Mouse (Mus musculus): ENCODE measurements at regions not wholly inside any gene's neighbourhood (a gene's known extent, or its start where the extent isn't known, plus 50 kb on each side); places are given as distances from the start of the nearest gene placed in this dataset.

DNA sequence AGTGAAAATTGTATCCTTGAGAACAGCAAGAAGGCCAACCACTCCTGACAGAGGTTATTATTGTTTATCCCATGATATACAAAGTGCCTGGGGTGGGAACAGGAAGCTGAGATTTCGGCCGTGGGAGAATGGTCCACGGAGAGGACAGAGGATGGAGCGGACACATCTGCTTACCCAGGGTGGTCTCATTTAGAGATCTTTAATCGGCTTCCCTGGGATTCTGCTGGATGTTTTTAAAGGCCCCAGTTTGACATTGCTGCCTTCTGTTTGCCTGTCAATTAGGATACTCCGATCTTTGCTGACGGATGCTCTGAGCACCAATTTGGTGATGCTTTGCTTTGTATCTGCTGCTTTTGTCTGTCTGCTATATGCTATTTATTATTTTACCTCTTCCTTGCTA, 803.5 kb downstream of the Tmem132b start:
- in situ Hi-C loops (cut with MboI, MseI): no loop called here

DNA sequence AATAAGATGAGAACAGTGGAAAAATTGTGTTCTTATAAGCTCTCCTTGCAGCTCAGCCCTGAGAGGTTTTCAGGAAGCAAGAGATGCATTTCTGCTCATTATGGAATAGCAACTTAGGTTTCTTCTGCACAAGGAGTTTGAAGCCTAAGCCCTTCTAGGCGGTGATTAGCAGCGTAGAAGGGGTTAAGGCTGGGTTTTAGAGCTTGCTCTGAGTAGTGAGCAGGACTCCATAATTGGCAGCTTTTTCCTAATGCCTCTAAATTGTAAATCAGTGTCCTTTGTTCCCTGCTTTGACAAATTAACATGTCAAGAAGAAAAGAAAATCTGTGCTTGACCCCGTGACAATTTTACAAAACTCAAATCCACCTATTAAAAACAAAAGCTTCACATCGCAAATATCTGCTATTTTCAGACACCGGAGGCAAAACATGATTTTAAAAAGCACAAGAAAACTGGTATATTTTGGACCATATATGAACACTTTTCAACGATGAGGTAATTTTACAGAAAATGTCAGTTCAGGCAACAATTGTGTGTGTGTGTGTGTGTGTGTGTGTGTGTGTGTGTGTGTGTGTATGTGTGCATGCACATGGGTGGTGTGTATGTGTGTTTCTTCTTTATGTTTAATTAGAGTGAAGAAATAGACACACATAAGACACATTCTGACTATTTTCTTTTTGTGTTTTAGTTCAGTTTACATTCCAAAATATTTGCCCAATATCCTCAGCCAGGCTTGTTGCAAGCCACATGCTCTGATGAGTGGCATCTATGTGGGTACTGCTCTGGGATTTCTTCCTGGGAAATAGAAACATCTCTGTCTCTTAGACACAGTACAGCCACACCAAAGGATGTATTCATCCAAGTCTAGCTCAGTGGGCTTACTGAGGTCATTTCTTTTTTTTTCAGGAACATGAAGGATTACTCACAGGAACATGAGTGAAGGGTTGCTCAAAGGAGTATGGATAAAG, 804.3 kb downstream of the Tmem132b start:
- in situ Hi-C loops (cut with MboI, MseI): no loop called here

DNA sequence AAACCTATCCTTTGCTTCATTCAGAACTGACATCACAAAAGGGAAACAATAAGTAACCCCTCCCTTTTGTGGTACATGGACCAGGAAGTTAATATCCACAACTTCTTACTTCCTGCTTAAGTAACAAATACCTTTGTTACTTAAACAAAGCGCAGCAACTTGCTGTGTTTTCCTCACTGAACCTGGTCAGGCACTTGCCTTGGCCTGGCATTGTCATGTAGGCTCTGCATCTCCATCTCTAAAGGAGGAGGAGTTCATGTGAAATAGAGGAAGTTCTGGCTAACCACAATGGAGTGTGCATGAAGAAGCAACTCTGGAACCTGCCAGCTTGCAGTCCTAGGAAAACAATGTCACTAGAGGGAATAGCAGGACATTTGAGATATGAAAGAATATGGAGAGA, 806.3 kb downstream of the Tmem132b start:
- in situ Hi-C loops (cut with MboI, MseI): no loop called here

DNA sequence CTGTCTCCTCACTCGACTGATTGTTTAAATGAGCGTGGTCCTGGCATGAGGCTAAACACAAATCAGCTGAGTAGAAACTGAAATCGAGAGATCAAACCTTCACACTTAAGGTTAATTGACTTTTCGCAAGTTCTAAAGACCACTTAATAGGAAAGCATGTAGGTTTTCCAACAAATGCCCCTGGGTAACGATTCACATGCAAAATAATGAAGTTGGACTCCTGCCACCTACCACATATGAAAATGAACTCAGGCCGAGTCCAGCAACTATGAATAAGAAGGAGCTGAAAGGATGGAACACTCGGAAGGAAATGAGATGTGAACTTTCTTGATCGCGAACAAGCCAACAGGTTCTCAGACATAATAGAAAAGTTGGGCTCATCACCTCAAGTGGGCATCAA, 812.0 kb downstream of the Tmem132b start:
- in situ Hi-C loops (cut with MboI, MseI): loop anchor here in 1 of 2 experiments (10.0 kb wide), 1 partner anchor 559 kb away; no protein-coding TSS in a partner anchor

DNA sequence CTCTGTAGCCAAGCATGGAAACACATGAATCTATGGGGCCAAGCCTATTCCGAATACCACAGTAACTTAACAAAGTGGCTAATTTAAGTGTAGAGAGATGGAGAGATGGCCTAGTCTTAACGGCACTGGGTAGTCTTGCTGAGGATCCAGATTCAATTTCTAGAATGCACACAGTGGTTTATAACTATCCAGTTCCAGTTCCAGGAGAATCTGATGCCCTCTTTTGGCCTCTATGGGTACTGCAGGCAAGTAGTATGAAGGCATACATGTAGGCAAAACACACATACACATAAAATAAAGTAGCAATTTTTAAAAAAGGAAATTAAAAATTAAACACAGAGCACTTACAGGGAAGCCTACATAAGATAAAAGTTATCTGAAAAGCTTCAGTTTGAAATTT, 819.4 kb downstream of the Tmem132b start:
- in situ Hi-C loops (cut with MboI, MseI): no loop called here

DNA sequence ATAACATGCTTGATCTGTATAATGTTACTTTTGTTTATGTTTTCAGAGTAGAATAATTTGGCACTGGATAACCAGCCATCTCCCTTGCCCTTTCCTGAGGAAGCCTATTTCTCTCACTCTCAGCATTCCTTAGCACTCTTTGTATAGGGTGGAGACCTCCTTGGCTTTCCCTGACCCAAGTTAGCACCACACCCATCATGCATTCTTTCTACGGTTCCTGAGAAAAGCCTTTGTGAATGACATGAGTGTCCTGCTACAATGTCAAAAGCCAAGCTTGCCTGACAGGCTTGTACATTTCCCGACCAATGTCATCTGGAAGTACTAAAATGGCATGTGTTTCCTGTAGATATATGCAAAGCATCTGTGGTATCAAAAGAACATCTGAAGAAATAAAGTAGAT, 837.9 kb downstream of the Tmem132b start:
- in situ Hi-C loops (cut with MboI, MseI): no loop called here

DNA sequence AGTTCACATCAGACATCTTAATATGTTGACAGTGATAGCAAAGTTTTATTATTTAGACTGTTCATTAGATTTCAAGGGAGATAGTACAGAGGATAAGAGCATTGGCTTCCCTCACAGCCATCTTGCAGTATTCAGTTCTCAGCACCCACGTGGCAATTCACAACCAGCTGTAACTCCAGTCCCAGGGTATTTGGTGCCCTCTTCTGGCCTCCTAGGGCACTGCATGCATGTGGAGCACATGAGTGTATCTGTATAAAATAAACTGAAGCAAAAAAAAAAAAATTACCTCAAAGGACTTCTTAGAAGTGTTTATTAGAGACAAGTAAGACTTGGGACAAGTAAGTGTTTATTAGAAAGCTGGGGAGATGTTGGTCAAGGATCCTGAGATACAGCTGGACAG, 849.3 kb upstream of the Tmem132c start:
- in situ Hi-C loops (cut with MboI, MseI): no loop called here

DNA sequence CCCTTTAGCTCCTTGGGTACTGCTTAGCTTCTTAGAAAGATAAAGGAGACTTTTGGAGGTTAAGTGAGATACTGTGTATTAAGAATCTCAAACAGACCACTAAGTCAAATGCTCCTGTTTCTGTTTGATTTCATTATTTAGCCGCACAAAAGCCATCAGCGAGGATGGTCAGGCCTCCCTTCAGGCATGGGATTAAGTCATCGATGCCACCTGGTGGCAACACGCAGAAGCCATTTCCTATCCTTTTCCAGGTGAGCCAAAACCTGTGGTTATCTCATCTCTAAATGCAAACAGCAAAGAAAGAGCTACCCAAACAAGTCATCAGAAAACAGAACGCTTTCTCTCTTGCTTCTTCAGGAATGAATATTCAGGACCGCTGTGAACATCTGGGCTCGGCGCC, 846.3 kb upstream of the Tmem132c start:
- in situ Hi-C loops (cut with MboI, MseI): no loop called here

DNA sequence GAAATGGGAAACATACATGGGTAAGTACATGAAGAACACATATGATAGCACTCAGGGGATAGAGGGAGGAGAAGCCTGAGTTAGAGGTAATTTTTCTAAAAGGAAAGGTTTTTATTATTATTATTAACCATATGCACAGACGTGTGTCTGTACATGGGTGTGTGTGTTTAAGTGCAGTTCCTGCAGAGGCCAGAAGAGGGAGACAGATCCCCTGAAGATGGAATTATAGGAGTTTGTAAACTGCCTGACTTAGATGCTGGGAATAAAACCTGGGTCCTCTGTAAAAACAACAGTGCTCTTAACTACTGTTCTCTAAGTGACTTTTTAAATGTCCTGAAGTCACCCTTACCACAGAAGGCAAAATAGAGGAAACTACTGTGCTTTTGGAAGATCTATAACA, 809.9 kb upstream of the Tmem132c start:
- in situ Hi-C loops (cut with MboI, MseI): no loop called here

DNA sequence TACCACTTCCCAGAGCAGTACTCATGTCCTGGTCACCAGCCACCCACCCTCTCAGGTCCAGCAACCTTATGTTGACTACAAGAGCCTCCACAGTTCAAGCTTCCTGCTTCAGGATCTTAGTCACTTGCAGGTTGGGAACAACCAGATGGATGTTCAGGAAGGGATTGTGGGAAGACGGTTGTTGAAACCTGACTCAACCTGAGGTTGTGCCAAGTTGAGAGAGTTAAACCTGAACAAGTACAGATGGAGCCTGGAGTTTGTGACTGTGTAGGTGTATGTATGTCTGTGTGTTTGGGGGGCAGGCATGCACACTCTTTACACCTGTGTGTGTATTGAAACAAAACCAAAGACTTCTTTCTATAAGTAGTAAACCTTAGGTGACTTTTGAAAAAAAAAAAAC, 802.9 kb upstream of the Tmem132c start:
- in situ Hi-C loops (cut with MboI, MseI): no loop called here

DNA sequence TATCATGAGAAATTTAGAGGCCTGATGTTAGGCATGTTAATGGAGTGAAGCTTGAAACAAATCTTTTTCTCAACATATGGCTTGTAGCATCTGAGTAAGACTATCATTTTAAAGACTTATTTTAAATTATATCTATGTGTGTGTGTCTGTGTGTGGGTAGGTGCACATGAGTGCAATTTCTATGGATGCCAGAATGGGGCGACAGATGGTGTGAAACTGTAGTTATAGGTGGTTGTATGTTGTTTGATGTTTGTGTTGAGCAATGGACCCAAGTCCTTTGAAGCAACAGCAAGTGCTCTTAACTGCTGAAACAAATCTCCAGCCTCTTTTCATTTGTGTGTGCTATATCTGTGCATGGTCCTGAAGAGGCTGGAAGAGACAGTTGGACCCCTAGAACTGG, 801.1 kb upstream of the Tmem132c start:
- in situ Hi-C loops (cut with MboI, MseI): no loop called here

DNA sequence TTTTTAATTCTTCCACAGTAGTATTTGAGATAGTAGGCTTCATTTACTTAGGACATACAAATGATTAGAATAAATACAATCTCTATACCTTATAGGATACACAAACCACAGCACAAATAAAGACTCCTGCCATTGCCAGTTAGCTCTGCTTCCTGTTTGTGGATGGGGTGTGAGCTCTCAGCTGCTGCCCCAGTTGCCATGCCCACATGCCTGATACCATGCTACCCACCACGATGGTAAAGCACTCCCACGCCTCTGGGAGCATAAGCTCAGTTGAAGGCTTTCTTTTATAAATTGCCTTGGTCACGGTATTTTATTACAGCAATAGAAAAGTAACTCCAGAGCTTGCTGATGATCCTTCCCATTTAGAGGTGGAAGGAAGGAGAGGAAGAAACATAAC, 765.8 kb upstream of the Tmem132c start:
- in situ Hi-C loops (cut with MboI, MseI): no loop called here

DNA sequence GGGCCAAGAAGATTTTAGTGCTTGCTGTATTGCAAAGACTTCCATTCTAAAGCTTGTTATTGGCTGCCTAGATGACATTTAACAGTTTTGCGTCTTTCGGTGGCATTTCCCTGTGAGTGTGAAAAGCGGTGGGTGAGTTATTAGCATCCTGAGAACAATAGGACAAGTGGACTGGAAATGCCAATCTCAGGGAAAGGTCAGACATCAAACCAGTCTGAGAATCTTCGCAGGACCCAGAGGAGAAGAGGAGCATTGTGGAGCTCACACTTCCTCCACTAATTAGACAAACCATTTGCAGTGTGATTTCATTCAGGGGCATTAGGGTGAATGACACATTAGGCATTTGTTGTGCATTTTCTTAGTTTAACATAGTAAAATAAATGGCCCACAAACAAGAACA, 719.5 kb upstream of the Tmem132c start:
- in situ Hi-C loops (cut with MboI, MseI): no loop called here

DNA sequence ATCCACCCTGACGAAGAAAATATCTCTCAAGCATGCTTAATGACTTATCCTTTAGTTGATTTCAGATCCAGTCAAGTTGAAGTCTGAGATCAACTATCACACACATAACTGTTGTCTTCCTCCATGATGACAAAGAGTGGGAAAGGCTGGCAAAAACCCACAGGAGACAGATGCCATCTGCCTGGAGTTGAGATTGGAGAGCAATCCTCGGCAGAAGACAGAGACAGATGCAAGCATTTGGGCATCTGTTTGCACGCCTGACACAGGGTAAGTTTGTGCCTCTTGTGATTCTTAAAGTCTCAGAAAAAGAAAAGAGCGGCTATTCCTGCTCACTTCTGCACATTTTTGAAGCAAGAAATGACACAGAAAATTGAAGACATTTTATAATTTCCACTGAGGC, 715.7 kb upstream of the Tmem132c start:
- in situ Hi-C loops (cut with MboI, MseI): no loop called here

DNA sequence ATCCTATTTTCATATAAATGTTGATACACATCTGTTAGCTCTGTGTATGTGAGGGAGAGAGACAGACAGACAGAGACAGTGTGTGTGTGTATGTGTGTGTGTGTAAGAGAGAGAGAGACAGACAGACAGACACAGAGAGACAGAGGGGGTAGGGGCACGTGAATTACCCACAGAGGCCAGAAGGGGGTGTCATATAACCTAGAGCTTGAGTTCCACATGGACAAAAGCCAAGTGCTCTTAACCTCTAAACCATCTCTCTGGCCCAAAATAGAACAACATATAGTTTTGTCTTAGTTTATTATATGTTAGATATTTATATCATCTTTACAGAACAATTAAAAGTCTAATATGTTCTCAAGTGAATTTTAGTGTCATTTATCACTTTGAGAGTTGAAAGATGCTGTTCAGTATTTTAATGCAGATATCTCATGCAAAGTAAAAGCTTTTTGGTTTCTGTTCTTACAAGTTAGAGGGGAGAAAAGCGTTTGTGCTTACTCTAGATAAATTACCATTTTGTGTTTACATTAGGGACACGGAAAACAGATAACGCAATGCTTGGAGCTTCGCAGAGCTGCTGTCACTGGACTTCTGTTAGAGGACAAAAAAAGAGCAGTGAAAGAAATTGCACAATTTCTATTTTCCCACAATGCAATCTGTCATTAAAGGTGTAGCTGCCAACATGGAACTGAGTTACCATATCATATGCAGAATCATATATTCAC, 710.6 kb upstream of the Tmem132c start:
- in situ Hi-C loops (cut with MboI, MseI): no loop called here

DNA sequence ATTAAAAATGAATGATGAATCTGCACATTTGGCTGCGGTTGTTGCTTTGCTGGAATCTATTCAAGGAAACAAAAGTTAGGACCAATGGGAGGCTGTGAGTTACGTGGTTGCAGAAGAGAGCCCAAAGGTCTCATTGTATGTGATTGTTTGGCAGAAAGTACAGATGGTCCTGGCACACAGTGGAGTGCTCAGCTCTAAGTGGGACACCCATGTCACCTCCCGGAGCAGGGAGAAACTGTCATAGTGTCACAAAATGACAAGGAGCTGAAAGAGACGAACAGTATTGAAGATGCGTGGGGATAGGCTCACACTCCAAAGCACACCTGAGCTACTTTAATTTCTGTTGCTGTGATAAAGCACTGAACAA, 710.1 kb upstream of the Tmem132c start:
- in situ Hi-C loops (cut with MboI, MseI): no loop called here

DNA sequence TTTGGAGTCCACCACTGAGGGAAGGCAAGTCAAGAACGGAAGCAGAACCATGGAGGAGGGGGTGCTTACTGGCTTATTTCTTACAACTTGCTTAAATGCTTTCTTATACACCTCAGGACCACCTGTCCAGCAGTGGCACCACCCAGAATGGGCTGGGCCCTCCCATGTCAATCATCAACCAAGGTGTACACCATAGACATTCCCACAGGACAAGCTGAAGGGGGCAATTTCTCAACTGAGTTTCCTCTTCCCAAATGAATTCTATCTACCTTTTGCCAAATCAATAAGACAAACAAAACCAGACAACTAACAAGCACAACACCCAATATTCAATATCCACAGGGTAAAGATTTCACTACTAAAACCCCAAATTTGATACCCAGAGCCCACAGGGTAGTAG, 709.6 kb upstream of the Tmem132c start:
- in situ Hi-C loops (cut with MboI, MseI): no loop called here

DNA sequence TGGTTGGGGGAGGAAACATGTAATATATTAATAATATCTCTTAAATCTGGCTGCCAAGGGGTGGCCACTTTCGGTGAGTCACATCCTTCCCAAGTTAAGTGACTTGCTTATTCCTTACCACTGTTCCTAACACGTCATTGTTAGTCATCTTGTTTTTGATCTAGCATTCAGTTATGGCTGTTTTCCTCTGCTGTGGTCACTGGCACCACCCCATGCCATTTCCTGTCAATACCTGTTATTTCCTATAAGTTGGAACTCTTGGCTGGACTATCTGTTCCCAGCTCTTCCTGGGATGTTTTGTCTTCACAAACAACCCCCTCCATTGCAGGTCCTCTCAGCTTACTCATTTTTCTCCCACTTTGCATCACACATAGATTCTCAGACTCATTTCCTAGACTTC, 703.5 kb upstream of the Tmem132c start:
- in situ Hi-C loops (cut with MboI, MseI): no loop called here

DNA sequence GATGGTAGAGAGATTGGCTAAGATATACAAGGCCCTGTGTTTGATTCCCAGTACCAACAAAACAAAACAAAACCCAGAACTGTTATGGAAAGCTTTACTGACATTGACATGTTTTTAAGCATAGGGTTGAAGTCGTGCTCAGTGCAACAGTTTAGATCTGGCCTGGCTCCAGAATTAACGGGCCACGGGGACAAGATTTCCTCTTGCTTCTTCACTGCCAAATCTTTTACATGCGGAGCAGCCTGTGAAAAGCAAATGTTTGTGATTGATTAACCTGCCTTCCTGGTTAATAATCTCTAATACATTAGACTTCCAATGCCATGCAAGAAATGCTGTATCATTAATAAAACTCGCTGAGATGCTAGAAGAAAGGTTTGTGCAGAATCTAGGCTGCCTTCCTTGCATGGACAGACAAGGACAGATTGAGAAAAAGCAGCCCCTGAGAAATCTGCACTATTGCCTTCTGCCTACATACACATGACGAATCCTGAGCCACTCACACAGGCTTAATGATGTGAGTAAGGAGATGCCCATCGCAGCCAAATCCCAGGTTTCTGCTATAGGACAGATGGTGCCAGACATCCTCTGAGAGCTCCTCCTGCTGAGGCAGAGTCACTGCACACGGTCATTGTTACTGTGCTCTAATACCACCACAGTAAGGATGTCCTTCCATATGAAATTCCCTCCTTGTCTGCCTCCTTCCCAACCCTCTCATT, 697.2 kb upstream of the Tmem132c start:
- in situ Hi-C loops (cut with MboI, MseI): no loop called here

DNA sequence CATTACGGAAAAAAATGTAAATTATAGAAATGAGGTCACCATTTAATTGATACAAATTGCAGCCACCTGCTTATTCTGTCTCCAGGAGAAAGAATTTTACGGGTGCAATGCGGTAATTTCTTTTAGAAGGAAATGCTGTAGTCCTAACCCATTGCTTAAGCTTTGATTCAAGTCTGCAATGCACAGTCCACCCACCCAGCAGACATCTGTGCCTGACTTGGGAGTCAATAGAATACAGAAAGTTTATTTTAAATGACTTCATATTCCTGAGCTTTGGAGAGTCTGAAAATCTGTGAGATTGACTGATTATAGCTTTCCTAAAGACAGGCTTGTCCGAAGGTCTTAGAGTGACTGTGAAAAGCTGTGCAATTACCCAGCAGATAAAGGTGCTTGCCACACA, 693.8 kb upstream of the Tmem132c start:
- in situ Hi-C loops (cut with MboI, MseI): no loop called here

DNA sequence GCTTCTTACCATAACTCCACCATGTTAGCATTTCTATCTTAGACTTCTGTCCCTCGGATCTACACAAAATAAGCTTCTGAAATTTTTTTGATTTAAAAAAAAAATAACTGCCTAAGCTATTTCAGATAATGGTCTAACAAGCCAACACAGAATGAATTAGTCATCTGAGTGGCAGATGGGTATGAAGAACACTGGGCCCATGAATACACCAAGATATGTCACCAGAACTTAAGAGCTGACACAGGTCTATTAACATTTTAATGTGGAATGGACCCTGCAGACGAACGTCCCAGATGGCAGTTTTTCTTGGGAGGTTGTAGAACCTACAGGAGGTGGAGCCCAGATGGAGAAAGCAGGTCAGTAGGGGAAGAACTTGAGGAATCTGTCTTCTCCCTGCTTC, 689.9 kb upstream of the Tmem132c start:
- in situ Hi-C loops (cut with MboI, MseI): no loop called here

DNA sequence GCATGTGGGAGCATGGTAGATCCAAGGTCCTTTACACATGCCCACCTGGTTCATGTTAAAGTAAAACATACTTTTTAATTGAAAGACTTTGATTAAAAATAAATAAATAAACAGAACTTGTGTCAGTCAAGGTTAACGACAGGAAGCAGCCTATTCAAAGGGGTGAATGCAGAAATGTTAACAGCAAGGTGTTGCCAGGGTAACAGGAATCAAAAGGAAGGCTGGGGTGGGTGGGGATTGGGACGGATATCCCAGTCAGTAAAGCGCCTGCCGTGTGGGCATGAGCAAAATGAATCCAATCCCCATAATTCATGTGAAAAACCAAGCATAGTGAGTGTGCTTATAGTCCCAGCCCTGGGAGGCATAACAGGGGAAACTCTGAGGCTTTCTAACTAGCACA, 682.6 kb upstream of the Tmem132c start:
- in situ Hi-C loops (cut with MboI, MseI): no loop called here
